Mouse (Mus musculus): ENCODE data around the gene Ccdc86.

GRCm38 (mm10) chr19:10949558-10949957 lies 492 bp upstream of the Ccdc86 start:
- TF ChIP-seq POLR2A (IDR thresholded peaks at IDR 0.05; ENCODE audit: low read depth, low read length) (no peak), CTCF (conservative IDR thresholded peaks at IDR 0.05; ENCODE audit: insufficient read depth, insufficient read length, low read depth, low read length) (no peak)
